Mouse (Mus musculus): ENCODE measurements around the gene Fam160b1. TPM values are rescaled to one million over a fixed set of nuclear protein-coding genes. Genes with fewer than 3 reads are reported as not detected.
A peak's percentile ranks its signal among the peaks of the same experiment; 100 is the strongest.

Fam160b1 gene
- 8.5 and 9.8 TPM in 2 replicates for total RNA-seq (2012; rRNA removed)

- peak within 1 kb of the TSS; percentile 91 for H3K9ac ChIP-seq (ENCODE audit: insufficient read depth, low read depth, low read length, poor library complexity, severe bottlenecking)
- no peaks in the 10 kb centered on the region for H3K9me3 ChIP-seq (ENCODE audit: control insufficient read depth, insufficient read depth, low read depth, low read length)
- no peaks in the 10 kb centered on the region for H3K36me3 ChIP-seq (ENCODE audit: control insufficient read depth, insufficient read depth, low read length, poor library complexity, severe bottlenecking)
- H3K27ac ChIP-seq (ENCODE audit: insufficient read depth, low read depth, low read length, poor library complexity, severe bottlenecking), result peak within 1 kb of the TSS; percentile 61; the same call in 1 of the 2 replicates
- in situ Hi-C loops (cut with MboI; ENCODE audit: low sequenced_read_pairs in 2 of 2, unreplicated experiment in 2 of 2), result no loop called here
- H3K4me1 ChIP-seq (ENCODE audit: control insufficient read depth in 2 of 2, insufficient read depth in 2 of 2, low read length in 2 of 2, poor library complexity in 1 of 2), result peaks cover 13 to 19% of the 10 kb centered on the region in 2 experiments
- H3K4me3 ChIP-seq (ENCODE audit: insufficient read depth in 1 of 2, low read depth in 1 of 2, low read length in 2 of 2, poor library complexity in 1 of 2, severe bottlenecking in 1 of 2), result peak within 1 kb of the TSS; percentile 90
- TF ChIP-seq HCFC1 (IDR thresholded peaks at IDR 0.05; ENCODE audit: borderline replicate concordance, insufficient read depth, low read length) (no peak), ZC3H11A (IDR thresholded peaks at IDR 0.05; ENCODE audit: borderline replicate concordance, low read depth, low read length) (no peak), ZNF384 (IDR thresholded peaks at IDR 0.05; ENCODE audit: low read depth, low read length) (no peak), MAFK (IDR thresholded peaks at IDR 0.05; ENCODE audit: insufficient read depth, low read depth, low read length) (no peak), CHD2 (IDR thresholded peaks at IDR 0.05; ENCODE audit: low read depth, low read length) (no peak)
- DNase-seq (ENCODE audit: low read depth, low spot score), result peak; percentile 88
These were observed at the start of gene Fam160b1 for GRCm38 (mm10) chr19:57360341-57361130. Fam160b1 (plus strand) TSS chr19:57360680.

GRCm38 (mm10) chr19:57313226-57313625 lies 47.3 kb upstream of the Fam160b1 start:
- Histone ChIP-seq H3K9me3 (ENCODE audit: control insufficient read depth, insufficient read depth, low read depth, low read length) (no peaks in the 10 kb centered on the region), H3K4me3 (ENCODE audit: insufficient read depth in 1 of 2, low read depth in 1 of 2, low read length in 2 of 2, poor library complexity in 1 of 2, severe bottlenecking in 1 of 2) (no peak overlapping the region), H3K27ac (ENCODE audit: insufficient read depth, low read depth, low read length, poor library complexity, severe bottlenecking) (no peak overlapping the region), H3K4me1 (ENCODE audit: control insufficient read depth in 2 of 2, insufficient read depth in 2 of 2, low read length in 2 of 2, poor library complexity in 1 of 2) (0 out of 4 replicates have a peak, but pooled peaks cover 0 to 3% of the 10 kb centered on the region in 2 experiments), H3K9ac (ENCODE audit: insufficient read depth, low read depth, low read length, poor library complexity, severe bottlenecking) (no peak overlapping the region), H3K36me3 (ENCODE audit: control insufficient read depth, insufficient read depth, low read length, poor library complexity, severe bottlenecking) (no peaks in the 10 kb centered on the region)
- DNase-seq (ENCODE audit: low read depth, low spot score), result no peak
- TF ChIP-seq HCFC1 (IDR thresholded peaks at IDR 0.05; ENCODE audit: borderline replicate concordance, insufficient read depth, low read length), result no peak
- no peak for TF ChIP-seq CHD2 (IDR thresholded peaks at IDR 0.05; ENCODE audit: low read depth, low read length)
- no peak for TF ChIP-seq ZNF384 (IDR thresholded peaks at IDR 0.05; ENCODE audit: low read depth, low read length)
- TF ChIP-seq MAFK (IDR thresholded peaks at IDR 0.05; ENCODE audit: insufficient read depth, low read depth, low read length), result no peak
- TF ChIP-seq ZC3H11A (IDR thresholded peaks at IDR 0.05; ENCODE audit: borderline replicate concordance, low read depth, low read length), result no peak
- in situ Hi-C loops (cut with MboI; ENCODE audit: low sequenced_read_pairs in 2 of 2, unreplicated experiment in 2 of 2), result no loop called here

- TF ChIP-seq HCFC1 (IDR thresholded peaks at IDR 0.05; ENCODE audit: borderline replicate concordance, insufficient read depth, low read length), result no peak
- TF ChIP-seq ZNF384 (IDR thresholded peaks at IDR 0.05; ENCODE audit: low read depth, low read length), result no peak
- no peak for TF ChIP-seq ZC3H11A (IDR thresholded peaks at IDR 0.05; ENCODE audit: borderline replicate concordance, low read depth, low read length)
- no peak for TF ChIP-seq CHD2 (IDR thresholded peaks at IDR 0.05; ENCODE audit: low read depth, low read length)
- TF ChIP-seq MAFK (IDR thresholded peaks at IDR 0.05; ENCODE audit: insufficient read depth, low read depth, low read length), result no peak
These were observed 46.6 kb upstream of the Fam160b1 start for GRCm38 (mm10) chr19:57313891-57314345.

GRCm38 (mm10) chr19:57314346-57315012 lies 46.0 kb upstream of the Fam160b1 start, which contains the start of gene Ablim1:
Ablim1 (minus strand) TSS chr19:57314919.
- TF ChIP-seq MAFK (IDR thresholded peaks at IDR 0.05; ENCODE audit: insufficient read depth, low read depth, low read length) (no peak), ZC3H11A (IDR thresholded peaks at IDR 0.05; ENCODE audit: borderline replicate concordance, low read depth, low read length) (no peak), ZNF384 (IDR thresholded peaks at IDR 0.05; ENCODE audit: low read depth, low read length) (no peak), HCFC1 (IDR thresholded peaks at IDR 0.05; ENCODE audit: borderline replicate concordance, insufficient read depth, low read length) (no peak), CHD2 (IDR thresholded peaks at IDR 0.05; ENCODE audit: low read depth, low read length) (no peak)
- no peak within 1 kb of the TSS for H3K27ac ChIP-seq (ENCODE audit: insufficient read depth, low read depth, low read length, poor library complexity, severe bottlenecking)

More at GRCm38 (mm10) chr19:57313891-57314345, 46.6 kb upstream of the Fam160b1 start:
- in situ Hi-C loops (cut with MboI; ENCODE audit: low sequenced_read_pairs in 2 of 2, unreplicated experiment in 2 of 2), result no loop called here
- no peak for DNase-seq (ENCODE audit: low read depth, low spot score)
- Histone ChIP-seq H3K4me1 (ENCODE audit: control insufficient read depth in 2 of 2, insufficient read depth in 2 of 2, low read length in 2 of 2, poor library complexity in 1 of 2) (0 out of 4 replicates have a peak, but pooled peaks cover 0 to 3% of the 10 kb centered on the region in 2 experiments), H3K36me3 (ENCODE audit: control insufficient read depth, insufficient read depth, low read length, poor library complexity, severe bottlenecking) (no peaks in the 10 kb centered on the region), H3K9me3 (ENCODE audit: control insufficient read depth, insufficient read depth, low read depth, low read length) (no peaks in the 10 kb centered on the region), H3K4me3 (ENCODE audit: insufficient read depth in 1 of 2, low read depth in 1 of 2, low read length in 2 of 2, poor library complexity in 1 of 2, severe bottlenecking in 1 of 2) (peak overlapping the region; percentile 64 to 76; a peak in 2 of 4 replicates), H3K9ac (ENCODE audit: insufficient read depth, low read depth, low read length, poor library complexity, severe bottlenecking) (no peak overlapping the region), H3K27ac (ENCODE audit: insufficient read depth, low read depth, low read length, poor library complexity, severe bottlenecking) (no peak overlapping the region)

More at GRCm38 (mm10) chr19:57314346-57315012, 46.0 kb upstream of the Fam160b1 start, which contains the start of gene Ablim1:
- Histone ChIP-seq H3K9me3 (ENCODE audit: control insufficient read depth, insufficient read depth, low read depth, low read length) (no peaks in the 10 kb centered on the region), H3K4me1 (ENCODE audit: control insufficient read depth in 2 of 2, insufficient read depth in 2 of 2, low read length in 2 of 2, poor library complexity in 1 of 2) (0 out of 4 replicates have a peak, but pooled peaks cover 0 to 3% of the 10 kb centered on the region in 2 experiments), H3K9ac (ENCODE audit: insufficient read depth, low read depth, low read length, poor library complexity, severe bottlenecking) (peak within 1 kb of the TSS; percentile 29), H3K36me3 (ENCODE audit: control insufficient read depth, insufficient read depth, low read length, poor library complexity, severe bottlenecking) (no peaks in the 10 kb centered on the region), H3K4me3 (ENCODE audit: insufficient read depth in 1 of 2, low read depth in 1 of 2, low read length in 2 of 2, poor library complexity in 1 of 2, severe bottlenecking in 1 of 2) (peak within 1 kb of the TSS; percentile 64 to 76)
- DNase-seq (ENCODE audit: low read depth, low spot score), result no peak
- in situ Hi-C loops (cut with MboI; ENCODE audit: low sequenced_read_pairs in 2 of 2, unreplicated experiment in 2 of 2), result no loop called here

Data from ES-E14 (cell line).